Mouse (Mus musculus) CH12.LX (cell line): ENCODE measurements around the gene Rps21. TPM values are rescaled to one million over a fixed set of nuclear protein-coding genes. Genes with fewer than 3 reads are reported as not detected.

Experiments used
- DNase-seq: peaks from one replicate; pipeline ENCODE4 v3.0.0-alpha.2; 2013; ENCODE audit errors: extremely low read depth
- H3K27ac ChIP-seq: 2 replicates; pipeline ENCODE4 v1.5.1; 2012; ENCODE audit warnings: low read depth, mild to moderate bottlenecking, control low read depth, moderate library complexity; ENCODE audit not compliant: insufficient read depth
- H3K27me3 ChIP-seq: replicated peaks from 2 replicates; pipeline ENCODE3; 2012; ENCODE audit warnings: inconsistent platforms
- H3K36me3 ChIP-seq, 2 experiments: replicated peaks in 1 of 2; 2 replicates each; pipeline versions ENCODE3 to v1.6.1; 2012; ENCODE audit warnings: inconsistent platforms in 1 of 2, low read length in 1 of 2, mild to moderate bottlenecking in 1 of 2, mixed read lengths in 1 of 2, moderate library complexity in 1 of 2; ENCODE audit not compliant: control insufficient read depth in 1 of 2, insufficient read depth in 1 of 2
- H3K4me1 ChIP-seq, 2 experiments: 2 replicates each; pipeline ENCODE4 v1.6.1; 2012; ENCODE audit warnings: inconsistent platforms in 1 of 2, moderate library complexity in 1 of 2; ENCODE audit not compliant: insufficient read depth in 2 of 2, control insufficient read depth in 1 of 2
- H3K4me2 ChIP-seq: 2 replicates; pipeline ENCODE4 v1.6.1; 2012; ENCODE audit warnings: low read depth, mild to moderate bottlenecking, control low read depth; ENCODE audit not compliant: poor library complexity, insufficient read depth, severe bottlenecking
- H3K4me3 ChIP-seq, 3 experiments: fragments of 150-350 bp in 1 of 3; sonication (generic) in 1 of 3; replicated peaks in 1 of 3; 2 replicates each; pipeline versions ENCODE3 to v1.5.1; 2011 to 2012; ENCODE audit warnings: low read depth in 2 of 3, low read length in 2 of 3, mild to moderate bottlenecking in 2 of 3, moderate library complexity in 2 of 3, control low read depth in 1 of 3, improper control_type of control experiment in 1 of 3, inconsistent platforms in 1 of 3, mixed read lengths in 1 of 3; ENCODE audit not compliant: poor library complexity in 1 of 3
- H3K79me2 ChIP-seq: replicated peaks from 2 replicates; pipeline ENCODE4 v1.6.1; 2012; ENCODE audit warnings: mild to moderate bottlenecking, moderate library complexity; ENCODE audit not compliant: control insufficient read depth, poor library complexity, insufficient read depth, severe bottlenecking; ENCODE audit errors: extremely low read depth
- H3K9ac ChIP-seq: 2 replicates; pipeline ENCODE4 v1.6.1; 2012; ENCODE audit warnings: low read depth, mild to moderate bottlenecking, control low read depth, moderate library complexity; ENCODE audit not compliant: insufficient read depth
- H3K9me3 ChIP-seq: replicated peaks from 2 replicates; pipeline ENCODE3; 2012; ENCODE audit warnings: low read length, inconsistent platforms, mixed read lengths
- BHLHE40 ChIP-seq: IDR thresholded peaks from 2 replicates; pipeline ENCODE4 v1.6.1; 2011; ENCODE audit warnings: mild to moderate bottlenecking, low read depth, low read length, improper control_type of control experiment
- CHD1 ChIP-seq: IDR thresholded peaks from 2 replicates; pipeline ENCODE4 v1.6.1; 2012; ENCODE audit warnings: low read depth, low read length, improper control_type of control experiment, inconsistent platforms
- CTCF ChIP-seq, 2 experiments: IDR thresholded peaks in 1 of 2; conservative IDR thresholded peaks in 1 of 2; 2 replicates each; pipeline ENCODE4 v1.5.1; 2011 to 2012; ENCODE audit warnings: low read depth in 2 of 2, low read length in 2 of 2, improper control_type of control experiment in 1 of 2, inconsistent platforms in 1 of 2, mild to moderate bottlenecking in 1 of 2, moderate library complexity in 1 of 2
- EP300 ChIP-seq: IDR thresholded peaks from 2 replicates; pipeline ENCODE4 v1.6.1; 2011; ENCODE audit warnings: low read length, improper control_type of control experiment
- GABPA ChIP-seq: IDR thresholded peaks from 2 replicates; pipeline ENCODE4 v1.6.1; 2012; ENCODE audit warnings: low read depth, low read length, improper control_type of control experiment, inconsistent platforms; ENCODE audit not compliant: insufficient replicate concordance
- MAFK ChIP-seq: IDR thresholded peaks from 2 replicates; pipeline ENCODE4 v1.6.1; 2011; ENCODE audit warnings: low read length, improper control_type of control experiment; ENCODE audit not compliant: insufficient replicate concordance
- MXI1 ChIP-seq: IDR thresholded peaks from 2 replicates; pipeline ENCODE4 v1.6.1; 2011; ENCODE audit warnings: mild to moderate bottlenecking, low read depth, low read length, improper control_type of control experiment
- NRF1 ChIP-seq: IDR thresholded peaks from 2 replicates; pipeline ENCODE4 v1.6.1; 2014; ENCODE audit warnings: low read depth, mild to moderate bottlenecking, inconsistent platforms, low read length, improper control_type of control experiment, moderate library complexity
- PAX5 ChIP-seq: IDR thresholded peaks from 2 replicates; pipeline ENCODE4 v1.6.1; 2012; ENCODE audit warnings: low read length, inconsistent platforms, mixed read lengths
- POLR2A ChIP-seq: IDR thresholded peaks from 2 replicates; pipeline ENCODE4 v1.6.1; 2011; ENCODE audit warnings: low read depth, mild to moderate bottlenecking, improper control_type of control experiment, low read length
- RAD21 ChIP-seq: IDR thresholded peaks from 2 replicates; pipeline ENCODE4 v1.6.1; 2011; ENCODE audit warnings: low read depth, mild to moderate bottlenecking, low read length, improper control_type of control experiment, moderate library complexity
- SMC3 ChIP-seq: IDR thresholded peaks from 2 replicates; pipeline ENCODE4 v1.6.1; 2011; ENCODE audit warnings: low read depth, low read length, improper control_type of control experiment
- UBTF ChIP-seq: IDR thresholded peaks from 2 replicates; pipeline ENCODE4 v1.6.1; 2012; ENCODE audit warnings: low read depth, mild to moderate bottlenecking, inconsistent platforms, low read length, improper control_type of control experiment, moderate library complexity
- USF1 ChIP-seq: IDR thresholded peaks from 2 replicates; pipeline ENCODE4 v1.6.1; 2014; ENCODE audit warnings: low read depth, mild to moderate bottlenecking, inconsistent platforms, low read length, improper control_type of control experiment
- ZC3H11A ChIP-seq: IDR thresholded peaks from 2 replicates; pipeline ENCODE4 v1.6.1; 2012; ENCODE audit warnings: low read depth, mild to moderate bottlenecking, inconsistent platforms, low read length, improper control_type of control experiment
- ZKSCAN1 ChIP-seq: IDR thresholded peaks from 2 replicates; pipeline ENCODE4 v1.6.1; 2012; ENCODE audit warnings: low read depth, inconsistent platforms, low read length, improper control_type of control experiment, borderline replicate concordance
- dilution Hi-C: fragments of 300-500 bp; cut with MboI; formaldehyde crosslinking; loops from 2 replicates; pipeline ENCODE4 v1.14.3; 2020; ENCODE audit warnings: low sequenced_read_pairs; ENCODE audit not compliant: extremely low pct_unique_long_range_greater_than_20kb, extremely low pct_ligation_motif_present
- in situ Hi-C: fragments of 300-500 bp; cut with MboI; formaldehyde crosslinking; loops from 3 replicates; pipeline ENCODE4 v1.14.3; 2019; ENCODE audit warnings: low sequenced_read_pairs, low pct_ligation_motif_present, low pct_unique_long_range_greater_than_20kb, mixed read lengths
- polyA plus RNA-seq: library from polyadenylated mRNA; unstranded; fragments of >175 nt; gene quantifications from 2 replicates; pipeline ENCODE4 v1.2.1, GENCODE M21; 2012; ENCODE audit warnings: low read depth; ENCODE audit not compliant: insufficient read length
- total RNA-seq, 2 experiments: library from RNA; depleted of rRNA; stranded (reverse); fragments of 300-350 nt in 1 of 2; fragments of >200 nt in 1 of 2; gene quantifications; 2 replicates each; pipeline ENCODE4 v1.2.3; 2012 to 2014

The Rps21 gene
- total and polyA plus RNA-seq, 3 experiments: 705 to 3,770 (median 1,686) TPM

GRCm38 (mm10) chr2:180225762-180226378 lies 31.3 kb upstream of the Rps21 start, which contains the start of gene Lama5:
Gene Lama5, minus strand, starts transcription at chr2:180225859.
- in situ Hi-C loops: loop anchor here (5.0 kb wide), 1 partner anchor 34 kb away; no protein-coding TSS in a partner anchor
- H3K4me1 ChIP-seq: peaks cover 4 to 7% of the 10 kb centered on the region in 2 experiments; a peak in 2 of 4 replicates
- no peak for DNase-seq
- H3K9ac ChIP-seq: peak within 1 kb of the TSS; percentile 5; the same call in 1 of the 2 replicates
- TF ChIP-seq UBTF (no peak), ZKSCAN1 (no peak), POLR2A (no peak)
- H3K4me3 ChIP-seq: peak within 1 kb of the TSS in 1 of 3 experiments; percentile 50
- peak within 1 kb of the TSS; percentile 96 for H3K4me2 ChIP-seq
- no peak within 1 kb of the TSS for H3K27ac ChIP-seq
- dilution Hi-C loops: no loop called here
- no peaks in the 10 kb centered on the region for H3K9me3 ChIP-seq
- no peaks in the 10 kb centered on the region for H3K79me2 ChIP-seq
- no peaks in the 10 kb centered on the region for H3K36me3 ChIP-seq
- peaks cover 93% of the 10 kb centered on the region for H3K27me3 ChIP-seq

GRCm38 (mm10) chr2:180227262-180228059 lies 29.7 kb upstream of the Rps21 start:
- dilution Hi-C loops (no loop called here), in situ Hi-C loops (loop anchor here (5.0 kb wide), 1 partner anchor 35 kb away; no protein-coding TSS in a partner anchor)
- Histone ChIP-seq H3K36me3 (no peaks in the 10 kb centered on the region), H3K27ac (no peak overlapping the region), H3K27me3 (peaks cover 84% of the 10 kb centered on the region), H3K4me3 (no peak overlapping the region), H3K9ac (no peak overlapping the region), H3K79me2 (no peaks in the 10 kb centered on the region), H3K4me1 (peaks cover 4 to 7% of the 10 kb centered on the region in 2 experiments; a peak in 2 of 4 replicates), H3K9me3 (no peaks in the 10 kb centered on the region), H3K4me2 (peak overlapping the region; percentile 46; the same call in 1 of the 2 replicates)
- peak; percentile 31; the same call in 1 of the 2 replicates for TF ChIP-seq UBTF
- TF ChIP-seq RAD21: peak; percentile 34
- TF ChIP-seq CTCF (conservative IDR thresholded peaks at IDR 0.05 in 1 of 2, IDR thresholded peaks at IDR 0.05 in 1 of 2; ENCODE audit: low read depth in 2 of 2, low read length in 2 of 2): peak; percentile 39 to 83; a peak in 3 of 4 replicates
- TF ChIP-seq SMC3: peak; percentile 62
- no peak for TF ChIP-seq ZC3H11A
- peak; percentile 66 for TF ChIP-seq BHLHE40
- TF ChIP-seq MXI1: no peak
- DNase-seq: peak; percentile 51

- H3K4me2 ChIP-seq: no peak overlapping the region
- H3K36me3 ChIP-seq: no peaks in the 10 kb centered on the region
- H3K4me1 ChIP-seq: peaks cover 4 to 7% of the 10 kb centered on the region in 2 experiments; a peak in 2 of 4 replicates
- H3K9ac ChIP-seq: no peak overlapping the region
- no peak for TF ChIP-seq EP300
- no peak for TF ChIP-seq SMC3
- TF ChIP-seq CHD1: no peak
- TF ChIP-seq PAX5: no peak
- no peak for TF ChIP-seq GABPA
- no peak for TF ChIP-seq BHLHE40
- no peak for TF ChIP-seq NRF1
- no peak for TF ChIP-seq USF1
- no peak for TF ChIP-seq MAFK
- in situ Hi-C loops: loop anchor here (5.0 kb wide), 1 partner anchor 36 kb away; no protein-coding TSS in a partner anchor
- no peaks in the 10 kb centered on the region for H3K79me2 ChIP-seq
- dilution Hi-C loops: no loop called here
- peaks cover 84% of the 10 kb centered on the region for H3K27me3 ChIP-seq
- no peak overlapping the region for H3K4me3 ChIP-seq
- no peak overlapping the region for H3K27ac ChIP-seq
- DNase-seq: no peak
- H3K9me3 ChIP-seq: no peaks in the 10 kb centered on the region
These were observed 29.1 kb upstream of the Rps21 start for GRCm38 (mm10) chr2:180228060-180228458.
